Mouse (Mus musculus): ENCODE measurements at regions not wholly inside any gene's neighbourhood (a gene's known extent, or its start where the extent isn't known, plus 50 kb on each side); places are given as distances from the start of the nearest gene placed in this dataset.

DNA sequence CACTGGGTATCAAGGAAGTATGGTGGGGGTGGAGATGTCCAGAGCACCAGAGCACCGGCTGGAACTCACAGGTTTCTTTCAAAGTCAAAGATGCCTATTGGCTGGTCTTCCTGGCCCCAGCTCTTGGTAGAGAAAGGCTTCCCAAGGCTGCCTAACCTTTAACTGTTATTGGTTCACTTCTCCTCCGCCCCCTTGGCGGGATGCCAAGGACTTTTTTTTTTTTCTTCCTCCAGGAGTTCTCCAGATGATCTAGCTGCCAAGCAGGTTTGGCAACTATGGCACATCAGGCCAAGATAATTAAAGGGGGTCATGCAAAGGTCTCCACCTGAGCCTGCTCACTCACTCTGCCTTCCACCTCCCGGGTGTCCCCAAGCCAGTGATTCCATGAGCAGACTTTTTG, 67.5 kb downstream of the Sc5d start:
- DNase-seq (ENCODE audit: low read depth, low spot score), result peak; percentile 89

DNA sequence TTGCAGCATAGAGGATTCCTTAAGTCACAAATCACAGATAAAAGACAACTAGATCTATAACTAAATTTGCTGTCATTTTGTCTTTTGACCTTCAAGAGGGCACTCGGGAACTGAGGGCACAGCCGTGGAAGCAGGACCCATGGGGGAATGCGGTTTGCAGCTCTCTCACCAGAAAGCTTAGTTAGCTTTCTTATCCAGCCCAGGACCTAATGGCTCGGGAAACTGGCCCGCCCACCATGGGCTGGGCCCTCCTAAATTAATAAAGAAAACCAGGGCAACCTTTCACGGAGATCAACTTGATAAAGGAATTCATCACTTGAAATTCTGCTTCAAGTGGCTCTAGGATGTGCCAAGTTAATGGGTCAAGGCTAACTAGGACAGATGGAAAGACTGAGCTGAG, 67.9 kb downstream of the Sc5d start:
- no peak for DNase-seq (ENCODE audit: low read depth, low spot score)

DNA sequence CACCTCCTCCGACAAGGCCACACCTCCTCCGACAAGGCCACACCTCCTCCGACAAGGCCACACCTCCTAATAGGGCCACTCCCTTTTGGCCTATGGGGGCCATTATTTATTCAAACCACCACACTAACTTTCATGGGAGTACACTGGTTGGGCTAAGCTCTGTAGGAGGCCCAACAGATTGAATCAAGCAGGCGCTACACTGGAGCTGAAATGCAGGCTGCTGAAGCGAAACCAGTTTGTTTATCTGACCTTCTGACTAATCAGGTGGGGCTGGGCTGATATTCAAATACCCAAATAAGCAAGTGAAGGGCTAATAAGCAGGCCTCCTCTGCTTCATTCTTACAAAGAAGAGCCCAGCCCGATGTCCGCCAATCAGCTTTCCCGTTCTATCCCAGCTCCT, 68.4 kb downstream of the Sc5d start:
- peak; percentile 74 for DNase-seq (ENCODE audit: low read depth, low spot score)

DNA sequence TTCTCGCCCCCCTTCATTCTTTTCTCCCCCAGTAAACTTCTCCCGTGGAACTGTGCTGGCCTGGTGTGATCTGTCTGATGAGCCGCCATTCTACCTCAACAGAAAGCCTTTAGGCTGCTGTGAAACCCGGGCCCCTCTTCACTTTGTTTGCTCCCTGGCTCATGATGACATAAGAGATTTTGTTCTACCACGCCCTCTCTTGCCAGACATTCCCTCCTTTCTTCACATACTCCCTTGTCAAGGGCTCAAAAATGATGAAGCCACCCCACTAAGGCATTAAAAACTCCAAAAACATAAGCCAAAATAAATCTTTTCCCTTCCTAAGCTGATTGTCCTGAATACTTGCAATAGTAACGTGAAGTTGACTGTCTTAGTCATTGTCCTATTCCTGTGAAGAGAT, 69.1 kb downstream of the Sc5d start:
- DNase-seq (ENCODE audit: low read depth, low spot score), result no peak

DNA sequence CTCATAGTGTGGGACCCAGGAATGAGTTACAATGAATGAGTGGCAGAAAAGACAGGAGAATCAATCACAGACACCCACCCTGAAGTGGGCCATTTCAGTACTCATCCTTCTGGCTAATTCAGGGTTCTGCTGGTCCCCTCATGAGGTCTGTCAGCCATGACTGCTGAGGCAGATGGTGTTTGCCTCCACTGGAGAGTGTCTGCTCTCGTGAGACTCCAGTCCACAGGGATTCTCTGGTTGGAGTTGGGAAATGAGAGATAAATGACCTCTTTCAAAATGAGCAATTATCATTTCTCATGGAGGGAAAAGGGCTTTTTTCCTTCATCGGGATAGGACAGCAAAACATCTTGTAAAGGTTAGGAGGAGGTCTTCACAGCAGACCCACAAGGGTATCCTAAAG, 69.9 kb downstream of the Sc5d start:
- no peak for DNase-seq (ENCODE audit: low read depth, low spot score)

DNA sequence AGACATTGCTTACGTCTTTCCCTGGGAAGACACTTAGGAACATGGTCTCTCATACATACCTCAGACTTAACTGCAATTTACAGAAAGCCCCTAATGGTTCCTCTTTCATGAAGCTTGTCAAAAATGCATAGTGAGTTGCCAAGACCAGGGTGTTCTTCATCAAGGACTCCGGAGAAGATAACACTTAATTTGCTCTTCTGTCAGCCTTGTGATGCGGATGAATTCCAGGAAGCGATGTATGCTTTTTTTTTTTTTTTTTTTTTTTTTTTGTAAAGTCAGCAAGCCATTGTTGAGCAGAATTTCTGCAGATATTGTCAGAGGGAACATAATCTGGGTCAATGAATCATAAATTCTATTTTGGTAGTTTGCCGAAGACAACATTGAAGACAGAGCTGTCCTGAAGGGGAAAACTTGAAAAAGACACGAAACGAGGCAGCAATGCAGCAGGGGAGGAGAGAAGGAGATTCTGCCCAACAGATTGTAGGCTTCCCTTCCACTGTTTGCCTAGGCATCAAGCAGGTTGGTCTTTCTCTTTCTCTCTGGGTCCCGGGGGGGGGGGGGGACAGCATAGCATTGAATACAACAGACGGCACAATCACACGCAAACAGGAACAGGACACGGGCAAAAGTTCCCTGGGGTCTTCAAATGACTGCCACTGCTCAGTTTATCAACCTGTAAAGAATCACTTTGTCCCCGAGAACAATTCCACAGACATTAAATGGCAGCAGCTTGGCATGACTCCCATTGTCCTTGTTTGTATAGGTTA, 69.1 kb upstream of the Sorl1 start:
- DNase-seq (ENCODE audit: low read depth, low spot score), result no peak

DNA sequence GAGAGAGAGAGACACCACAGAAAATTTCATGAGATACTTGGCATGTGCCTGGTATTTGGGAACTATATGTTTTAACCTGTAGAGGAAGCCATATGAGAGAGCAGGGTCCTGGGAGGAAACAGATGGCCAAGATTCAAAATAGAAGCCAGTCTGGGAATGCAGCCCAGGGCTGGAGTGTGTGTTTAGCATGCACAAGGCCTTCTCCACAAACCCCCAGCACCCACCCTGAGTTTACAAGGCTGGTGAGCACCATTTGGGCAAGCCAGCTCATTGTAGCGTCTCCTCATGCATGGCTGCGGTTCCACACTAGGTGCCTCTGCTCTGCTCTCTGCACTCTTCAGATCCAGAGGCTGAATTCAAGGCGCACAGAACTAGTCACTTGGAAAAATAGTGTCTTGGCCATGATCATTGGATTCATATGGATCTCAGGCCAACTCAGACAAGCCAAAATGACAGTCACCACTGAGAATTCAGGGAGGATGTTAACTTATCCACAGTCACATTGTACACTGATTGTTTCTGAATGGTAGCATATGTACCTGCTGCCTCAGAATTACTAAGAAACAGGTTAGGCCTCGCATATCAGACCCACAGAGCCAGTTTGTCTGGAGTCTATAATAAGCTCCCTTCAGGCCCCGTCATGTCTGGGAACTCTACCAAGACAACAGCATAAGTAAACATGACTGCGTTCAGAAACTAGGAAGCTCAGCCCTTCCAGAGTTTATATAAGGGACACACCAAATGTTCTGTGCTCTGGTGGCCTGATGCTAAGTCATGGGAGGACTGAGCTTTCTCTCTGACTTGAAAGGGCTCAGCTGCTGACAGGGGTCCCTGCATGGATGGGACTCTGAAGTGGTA, 63.5 kb upstream of the Sorl1 start:
- no peak for DNase-seq (ENCODE audit: low read depth, low spot score)

DNA sequence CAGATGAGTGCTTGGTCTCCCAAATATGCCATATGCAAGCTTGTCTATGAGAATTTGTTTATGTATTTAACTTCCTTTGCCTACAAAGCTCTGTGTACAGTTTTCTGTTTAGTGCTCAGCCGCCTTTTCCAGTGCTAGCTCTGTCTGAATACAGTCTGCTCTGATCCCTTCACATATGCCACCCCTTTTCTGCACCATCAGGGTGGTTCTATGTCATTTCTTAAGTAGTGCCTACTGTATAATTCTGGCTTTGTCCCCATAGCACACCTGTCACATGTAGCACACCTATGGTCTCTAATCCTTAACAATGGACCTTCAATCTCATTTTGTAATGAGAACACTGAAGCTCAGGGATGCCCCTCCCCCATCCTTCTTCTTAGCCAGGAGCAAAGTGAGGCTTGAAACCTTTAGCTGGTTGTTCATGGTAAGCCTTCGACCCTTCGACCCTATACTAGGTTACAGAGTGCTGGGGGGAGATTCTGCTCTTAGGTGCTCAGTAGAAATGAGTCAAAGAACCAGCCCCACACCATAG, 60.1 kb upstream of the Sorl1 start:
- DNase-seq (ENCODE audit: low read depth, low spot score), result no peak

DNA sequence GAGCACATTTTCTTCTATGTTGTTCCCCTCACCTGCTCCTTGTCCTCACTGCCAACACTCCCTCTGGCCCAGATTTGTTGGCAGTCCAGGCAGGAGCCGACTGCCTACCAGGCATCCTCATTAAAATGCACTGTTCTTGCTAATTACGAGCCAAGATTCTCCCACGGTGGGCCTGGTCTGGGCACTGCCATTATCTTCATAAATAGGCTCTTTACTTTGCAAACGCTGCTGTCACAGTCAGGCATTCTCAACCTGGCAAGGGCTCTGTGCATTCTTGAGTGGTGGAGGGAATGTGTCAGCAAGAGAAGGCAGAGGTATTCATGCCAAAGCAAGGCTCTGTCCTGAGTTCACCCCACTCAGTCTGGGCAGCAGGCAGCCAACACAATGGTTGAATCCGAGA, 59.4 kb upstream of the Sorl1 start:
- no peak for DNase-seq (ENCODE audit: low read depth, low spot score)

DNA sequence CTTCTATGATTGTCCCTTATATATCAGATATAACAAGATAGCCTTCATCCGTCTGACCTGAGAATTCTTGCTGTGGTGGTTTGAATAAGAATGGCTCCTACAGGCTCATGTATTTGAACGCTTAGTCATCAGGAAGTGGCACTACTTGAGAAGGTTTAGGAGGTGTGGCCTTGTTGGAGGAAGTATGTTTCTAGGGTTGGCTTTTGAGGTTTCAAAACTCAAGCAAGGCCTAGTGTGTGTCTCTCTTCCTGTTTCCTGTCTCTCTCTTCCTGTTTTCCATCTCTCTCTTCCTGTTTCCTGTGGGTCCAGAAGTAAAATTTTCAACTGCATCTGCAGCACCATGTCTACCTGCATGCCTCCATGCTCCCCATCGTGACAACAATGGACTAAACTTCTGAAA, 58.3 kb upstream of the Sorl1 start:
- DNase-seq (ENCODE audit: low read depth, low spot score), result no peak

DNA sequence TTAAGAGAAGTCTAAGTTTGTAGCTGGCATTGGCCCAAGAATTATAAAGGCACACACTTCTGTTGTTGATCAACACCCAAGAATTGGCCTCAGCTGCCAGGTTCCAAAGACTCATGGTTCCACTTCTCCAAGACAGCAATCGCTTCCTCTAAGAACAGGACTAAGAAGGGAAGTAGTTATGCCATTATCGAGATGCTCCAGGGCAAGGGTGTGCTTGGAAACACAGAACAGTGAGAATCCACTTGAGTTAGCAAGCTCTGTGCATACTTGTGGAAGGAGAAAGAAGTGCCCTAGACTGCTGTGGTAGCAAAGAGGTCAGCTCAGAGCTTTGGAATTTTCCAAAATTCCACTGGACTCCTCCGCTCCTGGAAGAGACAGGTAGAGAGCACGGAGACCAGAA, 56.1 kb upstream of the Sorl1 start:
- DNase-seq (ENCODE audit: low read depth, low spot score), result no peak

DNA sequence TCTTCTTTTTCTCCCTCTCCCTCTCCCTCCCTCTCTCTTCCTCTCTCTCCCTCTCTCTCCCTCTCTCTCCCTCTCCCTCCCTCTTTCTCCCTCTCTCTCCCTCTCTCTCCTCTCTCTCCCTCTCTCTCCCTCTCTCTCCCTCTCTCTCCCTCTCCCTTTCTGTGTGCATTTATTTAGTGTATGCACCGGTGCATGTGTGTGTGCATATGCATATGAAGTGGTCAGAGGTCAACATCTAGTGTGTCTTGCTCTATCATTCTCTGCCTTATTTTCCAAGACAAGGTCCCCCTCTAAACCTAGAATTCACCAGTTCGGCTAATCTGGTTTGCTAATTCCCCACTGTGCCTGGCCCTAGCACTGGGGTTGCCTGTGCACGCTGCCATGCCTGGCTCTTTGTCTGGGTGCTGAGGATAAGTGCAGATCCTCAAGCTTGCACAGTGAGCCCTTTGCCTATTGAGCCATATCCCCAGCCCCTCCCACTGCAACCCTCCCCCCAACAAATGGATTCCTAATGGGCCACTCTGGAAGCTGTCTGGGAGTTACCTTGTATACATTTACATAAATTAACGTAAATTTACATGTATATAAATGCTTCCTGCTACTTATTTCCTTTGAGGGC, 54.8 kb upstream of the Sorl1 start:
- peak; percentile 87 for DNase-seq (ENCODE audit: low read depth, low spot score)

DNA sequence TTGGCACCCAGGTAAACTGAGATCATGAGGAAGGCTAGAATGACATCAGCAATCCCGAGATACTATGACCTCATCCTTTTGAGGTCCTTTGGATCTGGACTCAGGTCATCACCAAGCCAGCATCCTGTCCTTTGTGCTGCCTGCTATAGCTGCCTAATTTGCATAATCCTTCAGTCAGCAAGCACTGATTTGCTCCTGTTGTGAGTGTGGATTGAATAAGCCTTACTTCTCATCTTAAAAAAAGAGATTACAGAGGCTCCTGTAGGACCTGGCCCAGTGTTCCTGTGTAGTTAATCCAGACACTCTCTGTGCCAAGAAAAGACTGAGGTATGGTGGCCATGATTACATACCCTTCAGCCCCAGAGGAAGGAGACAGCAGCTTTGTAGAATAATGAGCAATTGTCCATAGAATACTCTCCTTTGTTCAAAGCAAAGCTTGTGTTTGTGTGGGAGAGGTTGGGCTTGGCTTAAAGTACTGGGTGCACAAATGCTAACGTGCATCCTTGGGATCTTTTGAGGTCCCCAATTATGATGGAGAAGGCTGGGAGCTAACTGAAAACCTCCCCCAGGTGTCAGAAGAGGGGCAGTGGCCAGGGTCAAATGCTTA, 50.4 kb upstream of the Sorl1 start:
- peak; percentile 52 for DNase-seq (ENCODE audit: low read depth, low spot score)

Data from ES-CJ7 (cell line).